Mouse (Mus musculus) heart, postnatal 25 days (tissue): ENCODE data around the gene B4gat1. TPM values are rescaled to one million over a fixed set of nuclear protein-coding genes. Genes with fewer than 3 reads are reported as not detected.

Source experiments
- DNase-seq: peaks from one replicate; pipeline ENCODE4 v3.0.0; 2022; ENCODE audit warnings: low spot score
- intact Hi-C: fragments of 180-260 bp; cut with DNase I; formaldehyde crosslinking; loops from one replicate; pipeline ENCODE4 v1.15.1; 2025
- total RNA-seq, 2 experiments: library from RNA; stranded (reverse); gene quantifications; 2 replicates each; pipeline ENCODE4 v1.2.3; 2021

The B4gat1 gene
- total RNA-seq, 2 experiments from 2014 or later = 47.0 to 47.3 TPM

- DNase-seq = no peak
- intact Hi-C loops = no loop called here
Observed at GRCm38 (mm10) chr19:5053909-5054308, 15.3 kb downstream of the B4gat1 start.

DNA sequence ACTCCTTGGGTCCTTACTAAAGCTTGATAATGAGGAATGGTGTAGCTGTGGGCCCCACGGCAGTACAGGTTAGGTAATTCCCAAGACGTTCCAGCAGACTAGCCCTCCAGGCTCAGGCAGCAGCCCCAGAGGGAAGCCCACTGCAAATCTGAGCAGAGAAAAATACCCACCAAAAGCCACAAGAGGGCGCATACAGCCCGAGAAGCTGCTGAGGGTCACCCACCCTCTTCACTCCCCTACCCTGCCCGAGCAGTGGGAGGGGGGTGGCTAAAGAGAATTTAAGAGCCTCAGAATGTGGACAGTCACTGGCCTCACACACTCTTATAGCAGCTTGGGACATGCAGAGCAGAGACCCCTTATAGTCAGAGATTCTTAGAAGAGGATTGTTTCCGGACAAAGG lies 17.6 kb downstream of the B4gat1 start:
- intact Hi-C loops = loop anchor here (1.0 kb wide), 1 partner anchor 17 kb away; no protein-coding TSS in a partner anchor
- no peak for DNase-seq

GRCm38 (mm10) chr19:5057876-5058775 lies 19.5 kb downstream of the B4gat1 start:
- intact Hi-C loops = no loop called here
- no peak for DNase-seq

- peak; percentile 27 for DNase-seq
- intact Hi-C loops = no loop called here
Observed at GRCm38 (mm10) chr19:5058801-5059771, 20.5 kb downstream of the B4gat1 start.

DNA sequence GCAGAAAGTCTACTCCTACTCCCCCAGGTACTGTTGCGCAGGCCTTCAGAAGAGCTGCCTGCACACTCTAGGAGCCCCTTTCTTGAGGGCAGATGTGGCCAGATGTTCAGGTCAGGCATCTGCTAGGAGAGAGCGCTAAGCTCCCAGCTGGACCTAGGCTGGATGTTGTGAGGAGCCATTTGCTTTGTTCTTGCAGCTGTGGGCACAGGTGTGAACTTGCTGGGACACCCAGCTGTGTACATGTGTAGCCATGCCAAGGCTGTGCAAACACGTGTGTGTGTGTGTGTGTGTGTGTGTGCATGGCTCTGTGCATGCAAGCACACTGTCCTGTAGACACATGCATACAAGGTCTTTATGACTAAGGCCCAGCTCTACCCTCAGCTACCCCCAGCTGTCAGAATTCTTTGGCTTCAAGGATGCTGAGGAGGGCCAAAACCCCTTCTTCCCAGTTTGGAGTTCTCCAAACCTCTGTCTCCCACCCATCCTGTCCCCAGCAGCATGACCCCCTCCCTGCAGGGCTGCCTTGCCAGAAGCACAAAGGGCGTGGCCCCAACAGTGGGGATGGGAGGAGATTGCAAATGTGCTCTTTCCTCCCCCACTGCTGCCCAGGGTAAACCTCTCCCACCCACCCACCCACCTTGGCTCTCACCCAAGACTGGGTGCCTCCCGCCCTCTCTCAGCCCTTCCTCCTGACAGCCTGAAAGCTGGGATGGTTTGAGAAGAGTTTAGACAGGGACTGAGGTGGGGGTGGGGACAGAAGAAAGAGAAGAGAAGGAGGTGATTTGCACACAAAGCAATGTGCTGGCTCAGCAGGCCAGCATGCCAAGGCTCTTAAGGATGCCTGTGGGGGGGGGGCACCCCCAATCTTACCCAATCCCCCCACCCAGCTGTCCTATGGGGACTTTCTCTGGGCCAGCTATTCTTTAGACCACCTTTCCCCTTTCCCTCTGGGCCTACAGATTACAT lies 22.0 kb downstream of the B4gat1 start:
- intact Hi-C loops = no loop called here
- DNase-seq = peak; percentile 40

DNA sequence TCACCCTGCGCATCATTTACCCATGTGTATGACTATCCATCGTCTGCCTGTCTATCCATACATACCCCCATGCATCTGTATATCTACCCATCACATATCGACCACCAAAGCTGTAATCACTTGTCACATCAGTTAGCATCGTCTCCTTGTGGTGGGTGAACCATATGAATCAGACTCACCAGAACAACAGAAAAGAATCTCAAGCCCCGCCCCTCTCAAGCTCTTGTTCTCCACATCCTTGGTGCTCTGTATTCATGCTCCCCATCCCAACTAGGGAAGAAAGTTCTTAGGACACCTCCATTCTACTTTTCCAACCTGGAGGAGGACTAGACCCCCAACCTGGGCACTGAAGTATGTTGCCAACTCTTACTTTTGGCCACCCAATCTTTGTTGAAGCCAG lies 23.4 kb downstream of the B4gat1 start:
- no peak for DNase-seq
- intact Hi-C loops = no loop called here

DNA sequence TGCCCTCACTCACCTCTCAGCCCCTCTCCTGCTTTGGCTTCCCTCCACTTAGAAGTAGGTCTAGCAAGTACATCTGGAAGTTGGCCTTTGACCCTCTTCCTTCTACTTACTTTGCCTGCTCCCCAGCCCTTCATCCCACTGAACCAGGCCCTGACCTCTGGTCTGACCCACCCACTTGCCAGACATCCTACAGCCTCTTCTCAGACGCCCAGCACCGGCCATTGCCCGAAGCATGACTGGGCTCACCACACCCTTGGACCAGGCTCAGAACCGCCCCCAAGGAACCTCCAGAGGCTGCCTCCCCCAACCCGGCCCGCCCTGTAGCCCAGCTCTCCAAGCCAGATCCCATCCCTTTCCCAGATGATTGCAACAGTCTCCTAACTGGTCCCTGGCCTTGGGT lies 23.8 kb downstream of the B4gat1 start:
- no peak for DNase-seq
- intact Hi-C loops = no loop called here

- intact Hi-C loops = no loop called here
- no peak for DNase-seq
Observed at GRCm38 (mm10) chr19:5065104-5065503, 26.5 kb downstream of the B4gat1 start.

- no peak for DNase-seq
- intact Hi-C loops = no loop called here
Observed at GRCm38 (mm10) chr19:5067040-5067799, 28.6 kb downstream of the B4gat1 start.

GRCm38 (mm10) chr19:5067867-5068569 lies 29.4 kb downstream of the B4gat1 start, which contains the start of gene Cd248:
Cd248 (plus strand) TSS chr19:5068078.
- intact Hi-C loops = no loop called here
- DNase-seq = peak; percentile 75

- intact Hi-C loops = no loop called here
- DNase-seq = no peak
Observed at GRCm38 (mm10) chr19:5068570-5069234, 30.1 kb downstream of the B4gat1 start.

- intact Hi-C loops = no loop called here
- no peak for DNase-seq
Observed at GRCm38 (mm10) chr19:5069486-5069885, 30.9 kb downstream of the B4gat1 start.

DNA sequence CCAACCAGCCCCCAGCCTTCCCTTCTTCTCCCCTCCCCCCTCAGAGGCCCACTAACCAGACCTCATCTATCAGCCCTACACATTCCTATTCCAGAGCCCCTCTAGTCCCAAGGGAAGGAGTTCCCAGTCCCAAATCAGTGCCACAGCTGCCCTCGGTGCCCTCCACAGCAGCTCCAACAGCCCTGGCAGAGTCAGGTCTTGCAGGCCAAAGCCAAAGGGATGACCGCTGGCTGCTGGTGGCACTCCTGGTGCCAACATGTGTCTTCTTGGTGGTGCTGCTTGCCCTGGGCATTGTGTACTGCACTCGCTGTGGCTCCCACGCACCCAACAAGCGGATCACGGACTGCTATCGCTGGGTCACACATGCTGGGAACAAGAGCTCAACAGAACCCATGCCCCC lies 31.4 kb downstream of the B4gat1 start:
- intact Hi-C loops = no loop called here
- no peak for DNase-seq

- intact Hi-C loops = no loop called here
- DNase-seq = no peak
Observed at GRCm38 (mm10) chr19:5071077-5071476, 32.5 kb downstream of the B4gat1 start.

DNA sequence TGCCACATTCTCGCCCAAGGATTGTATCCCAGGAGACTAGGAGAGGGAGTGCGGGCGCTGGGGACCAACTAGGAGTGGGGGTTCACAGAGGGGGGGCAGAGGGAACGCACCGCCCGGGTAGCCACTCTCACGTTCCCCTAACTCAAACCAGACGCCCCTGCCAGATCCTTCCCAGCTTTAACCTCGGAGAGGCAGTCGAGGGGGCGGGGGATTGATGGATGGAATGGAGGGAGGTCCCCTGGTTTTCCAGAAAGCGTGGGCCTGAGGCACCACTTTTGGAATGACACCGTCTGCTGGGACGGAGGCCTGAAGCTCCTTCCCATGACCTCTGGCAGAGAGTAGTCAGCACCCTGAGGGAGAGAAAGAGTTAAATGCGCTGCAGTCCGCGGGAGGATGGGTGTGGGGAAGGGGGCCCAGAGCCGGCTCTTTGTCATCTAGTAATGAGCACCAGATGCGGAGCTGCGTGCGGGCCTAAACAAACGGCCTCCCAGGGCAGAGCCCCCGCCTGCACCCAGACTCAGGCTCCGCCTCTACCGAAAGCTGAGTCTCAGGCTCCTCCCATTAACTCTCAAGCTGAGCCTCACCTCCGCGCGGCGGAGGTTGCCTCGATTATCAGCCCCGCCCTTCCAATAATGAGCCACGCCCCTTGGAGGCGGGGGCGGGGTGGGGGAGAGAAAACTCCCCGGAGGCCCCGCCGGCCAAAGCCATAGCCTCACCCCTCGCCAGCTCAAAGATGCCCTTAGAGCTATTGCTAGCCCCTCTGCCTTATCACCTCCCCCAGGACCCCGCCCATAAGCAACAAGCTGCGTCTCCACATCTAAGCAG lies 33.1 kb downstream of the B4gat1 start:
- peak; percentile 77 for DNase-seq
- intact Hi-C loops = loop anchor here (2.0 kb wide), 1 partner anchor 57 kb away; no protein-coding TSS in a partner anchor

- intact Hi-C loops = loop anchor here (1.0 to 2.0 kb wide), 2 partner anchors 16 to 58 kb away; no protein-coding TSS in a partner anchor
- DNase-seq = no peak
Observed at GRCm38 (mm10) chr19:5072389-5073019, 33.9 kb downstream of the B4gat1 start.
